Mouse (Mus musculus): Measurements from ENCODE around the gene Nav3.

DNA sequence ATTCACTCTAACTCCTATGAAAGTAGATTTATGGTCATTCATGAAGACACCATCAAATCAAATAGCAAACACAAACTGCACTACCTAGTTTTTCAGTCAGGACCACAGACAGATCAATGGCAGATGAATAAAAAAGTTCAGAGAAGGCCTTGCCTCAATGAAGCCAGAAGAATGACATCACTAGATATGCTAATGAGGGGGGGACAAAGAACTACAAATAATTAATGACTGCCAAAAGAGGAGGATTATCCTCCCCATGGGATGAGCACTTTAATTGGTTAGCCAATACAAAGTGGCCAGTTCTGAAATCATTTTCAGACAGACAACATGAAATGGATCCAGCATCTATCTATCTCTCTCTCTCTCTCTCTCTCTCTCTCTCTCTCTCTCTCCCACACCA is 652.6 kb downstream of the Nav3 start:
- TF ChIP-seq CTCF (IDR thresholded peaks at IDR 0.05; ENCODE audit: extremely low read depth, insufficient read depth, low read length) (no peak), POLR2A (IDR thresholded peaks at IDR 0.05; ENCODE audit: extremely low read depth, insufficient read depth, low read length) (no peak)
